Mouse (Mus musculus) cerebellum, postnatal 25 days (tissue): ENCODE data around the gene Nudt22.

Experiments used
- DNase-seq, 2 experiments: peaks; one replicate each; pipeline ENCODE4 v3.0.0; 2021; ENCODE audit warnings: mixed read lengths in 2 of 2

The Nudt22 gene

GRCm38 (mm10) chr19:6996006-6996405, at the start of gene Nudt22, which contains the start of gene Trpt1:
Nudt22 (minus strand) TSS chr19:6996117.
Trpt1 (plus strand) TSS chr19:6996131.
- peak; percentile 88 to 91 for DNase-seq

- DNase-seq, result no peak
These were observed 48.8 kb upstream of the Nudt22 start for GRCm38 (mm10) chr19:7044706-7045105.

GRCm38 (mm10) chr19:7044279-7044678, 48.4 kb upstream of the Nudt22 start:
- no peak for DNase-seq

GRCm38 (mm10) chr19:7041171-7041570, 45.3 kb upstream of the Nudt22 start:
- no peak for DNase-seq

- no peak for DNase-seq
These were observed 44.8 kb upstream of the Nudt22 start for GRCm38 (mm10) chr19:7040637-7041130.

GRCm38 (mm10) chr19:7039841-7040636, 44.1 kb upstream of the Nudt22 start, which contains the start of gene Stip1:
Stip1 (minus strand) TSS chr19:7039967.
- peak; percentile 97 to 99 for DNase-seq

- peak in 1 of 2 experiments; percentile 76 for DNase-seq
These were observed 43.3 kb upstream of the Nudt22 start for GRCm38 (mm10) chr19:7039088-7039720.

- no peak for DNase-seq
These were observed 38.1 kb upstream of the Nudt22 start for GRCm38 (mm10) chr19:7034006-7034405.

- no peak for DNase-seq
These were observed 33.6 kb upstream of the Nudt22 start for GRCm38 (mm10) chr19:7029531-7029930.

- peak; percentile 67 to 81 for DNase-seq
These were observed 24.3 kb upstream of the Nudt22 start for GRCm38 (mm10) chr19:7020224-7020641.

- DNase-seq, result no peak
These were observed 23.3 kb upstream of the Nudt22 start, which contains the start of gene Fermt3 for GRCm38 (mm10) chr19:7019191-7019590. Fermt3 (minus strand) TSS chr19:7019469.

GRCm38 (mm10) chr19:7018546-7018945, 22.6 kb upstream of the Nudt22 start:
- DNase-seq, result no peak

- DNase-seq, result no peak
These were observed 21.9 kb upstream of the Nudt22 start for GRCm38 (mm10) chr19:7017541-7018457.

- DNase-seq, result no peak
These were observed 18.7 kb upstream of the Nudt22 start for GRCm38 (mm10) chr19:7014481-7015135.

GRCm38 (mm10) chr19:7013984-7014383, 18.1 kb upstream of the Nudt22 start:
- DNase-seq, result no peak

- no peak for DNase-seq
These were observed 16.5 kb upstream of the Nudt22 start for GRCm38 (mm10) chr19:7012426-7012825.

- no peak for DNase-seq
These were observed 11.1 kb upstream of the Nudt22 start for GRCm38 (mm10) chr19:7006892-7007593.

- peak in 1 of 2 experiments; percentile 23 for DNase-seq
These were observed 3.6 kb upstream of the Nudt22 start for GRCm38 (mm10) chr19:6999360-7000063.

GRCm38 (mm10) chr19:6997721-6998290, 1.9 kb upstream of the Nudt22 start:
- no peak for DNase-seq

GRCm38 (mm10) chr19:6995255-6995991, 494 bp downstream of the Nudt22 start:
- DNase-seq, result peak; percentile 66 to 76
